Mouse (Mus musculus) brain, embryonic 18.5 days (tissue): Measurements from ENCODE around the gene Get4.

Source experiments
- DNase-seq: peaks from one replicate; pipeline ENCODE4 v3.0.0-alpha.2; 2012; ENCODE audit warnings: low read depth, low spot score

The Get4 gene

DNA sequence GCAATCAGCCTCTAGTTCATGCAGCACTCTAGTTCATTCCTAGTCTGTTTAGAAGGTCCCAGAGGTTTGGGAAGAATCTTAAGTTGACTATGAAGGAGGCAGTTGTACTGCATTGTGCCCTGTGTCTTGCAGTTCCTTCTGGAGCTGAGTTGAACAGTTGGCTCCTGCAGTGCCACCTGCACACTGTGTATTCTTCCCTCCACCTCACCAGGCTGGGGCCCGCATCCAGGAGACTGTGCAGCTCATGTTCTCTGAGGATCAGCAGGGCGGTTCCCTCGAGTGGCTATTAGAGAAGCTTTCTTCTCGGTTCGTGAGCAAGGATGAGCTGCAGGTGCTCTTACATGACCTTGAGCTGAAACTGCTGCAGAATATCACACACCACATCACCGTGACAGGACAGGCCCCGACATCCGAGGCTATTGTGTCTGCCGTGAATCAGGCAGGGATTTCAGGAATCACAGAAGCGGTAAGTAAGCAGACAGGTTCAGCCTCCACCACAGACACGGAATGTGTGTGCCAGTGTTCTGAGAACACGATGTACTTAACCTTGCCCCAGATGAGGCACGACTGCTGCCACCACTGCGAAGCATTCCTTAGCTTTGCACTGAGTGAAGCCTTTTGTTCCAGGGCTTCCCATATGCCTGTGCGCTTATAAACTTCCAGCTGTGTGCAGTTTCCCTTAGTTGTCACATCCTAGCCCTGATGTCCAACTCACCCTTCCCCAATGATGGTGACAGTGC lies 10.9 kb upstream of the Get4 start:
- no peak for DNase-seq

DNA sequence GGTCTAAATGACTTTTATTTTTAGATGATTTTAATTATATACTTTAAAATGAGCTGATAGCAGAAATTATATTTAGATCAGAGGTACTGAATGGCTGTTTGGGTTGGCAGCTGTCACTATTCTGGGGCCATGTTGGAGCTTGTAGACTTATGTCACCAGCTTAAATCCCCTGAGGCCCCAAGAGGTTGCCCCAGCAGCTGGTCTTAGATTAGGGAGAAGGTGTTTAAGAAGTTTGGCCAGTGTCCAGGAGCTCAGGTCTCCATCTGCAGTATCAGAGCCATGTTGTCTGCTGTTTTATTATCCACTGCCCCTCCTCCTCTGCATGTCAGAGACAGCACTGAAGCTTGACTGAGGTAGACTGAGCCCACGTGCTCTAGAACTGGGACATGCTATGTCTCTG lies 8.7 kb upstream of the Get4 start:
- no peak for DNase-seq

DNA sequence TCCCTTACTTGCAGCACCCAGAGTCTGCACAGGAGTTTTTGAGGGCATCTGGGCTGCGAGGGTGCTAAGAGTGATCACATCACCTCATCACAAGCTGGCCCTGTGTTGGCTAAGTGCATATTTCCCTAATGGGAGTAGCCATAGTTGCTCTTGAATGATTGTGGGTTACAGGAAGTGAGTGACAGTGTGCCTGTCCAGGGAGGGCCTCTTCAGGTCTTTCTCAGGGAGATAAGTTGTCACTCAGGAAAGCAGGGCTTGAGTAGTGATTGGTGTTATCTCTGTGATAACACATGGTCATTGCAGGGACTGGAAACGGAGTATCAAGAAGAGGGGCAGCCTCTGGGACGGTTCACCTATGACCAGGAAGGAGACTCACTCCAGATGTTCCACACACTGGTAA lies 4.4 kb upstream of the Get4 start:
- DNase-seq: no peak

DNA sequence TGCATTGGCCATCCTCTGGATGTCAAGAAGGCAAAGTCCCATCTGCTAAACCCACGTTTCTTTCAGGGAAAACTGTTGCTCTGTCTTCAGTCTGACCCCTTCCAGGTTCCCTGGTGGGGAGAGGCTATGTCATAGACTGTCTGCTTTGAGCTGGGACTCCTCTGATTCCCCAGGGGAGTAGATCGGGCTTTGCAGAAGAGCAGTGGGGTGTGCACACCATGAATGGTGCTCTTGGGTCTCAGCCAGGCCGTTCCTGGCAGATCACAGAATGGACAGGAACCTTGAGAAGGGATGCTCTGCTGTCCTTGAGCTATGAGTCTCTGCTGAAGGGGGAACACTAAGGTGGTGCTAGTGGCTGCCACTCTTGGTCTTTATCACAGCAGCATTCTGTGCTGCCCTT lies 3.3 kb upstream of the Get4 start:
- DNase-seq: no peak

DNA sequence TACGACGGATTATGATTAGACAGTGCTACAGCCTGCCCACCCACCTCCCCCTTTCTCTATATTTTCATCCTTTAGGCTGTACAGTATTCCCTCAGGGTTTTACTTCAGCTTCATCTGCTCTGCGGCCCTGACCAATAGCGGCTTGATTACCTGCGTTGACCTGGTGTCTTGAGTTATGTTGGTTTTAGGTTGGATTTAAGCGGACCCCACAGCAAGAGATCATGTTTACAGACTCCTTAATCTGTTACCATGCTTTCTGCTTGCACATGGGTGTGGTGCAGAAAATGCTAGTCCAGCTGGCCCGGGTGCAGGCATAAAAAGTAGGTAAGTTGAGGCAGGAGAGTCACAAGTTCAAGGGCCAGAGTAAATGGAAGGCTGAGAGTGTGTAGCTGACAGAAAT lies 845 bp upstream of the Get4 start:
- no peak for DNase-seq

GRCm38 (mm10) chr5:139251736-139252080 lies 416 bp upstream of the Get4 start:
- no peak for DNase-seq

DNA sequence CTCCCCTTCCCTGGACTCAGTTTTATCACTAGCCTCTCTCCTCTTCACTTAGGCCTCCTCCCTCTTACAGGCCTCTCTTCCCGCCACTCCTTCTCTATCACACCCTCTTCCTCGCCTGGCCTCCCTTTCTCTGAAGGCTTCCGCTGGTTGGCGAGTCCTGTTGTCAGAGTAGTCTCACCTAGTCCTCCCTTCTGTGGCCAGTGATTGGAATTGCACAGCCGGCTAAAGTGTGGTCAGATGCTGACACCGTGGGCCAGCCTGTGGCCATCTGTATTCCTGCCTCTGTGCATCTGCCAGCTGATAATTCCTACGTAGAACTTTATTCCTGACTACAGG lies 754 bp downstream of the Get4 start:
- no peak for DNase-seq

- no peak for DNase-seq
Observed at GRCm38 (mm10) chr5:139253301-139253741, 1.2 kb downstream of the Get4 start.

GRCm38 (mm10) chr5:139254938-139255337 lies 2.8 kb downstream of the Get4 start:
- no peak for DNase-seq

GRCm38 (mm10) chr5:139255777-139256176 lies 3.7 kb downstream of the Get4 start:
- DNase-seq: no peak

- no peak for DNase-seq
Observed at GRCm38 (mm10) chr5:139256211-139256765, 4.2 kb downstream of the Get4 start.

DNA sequence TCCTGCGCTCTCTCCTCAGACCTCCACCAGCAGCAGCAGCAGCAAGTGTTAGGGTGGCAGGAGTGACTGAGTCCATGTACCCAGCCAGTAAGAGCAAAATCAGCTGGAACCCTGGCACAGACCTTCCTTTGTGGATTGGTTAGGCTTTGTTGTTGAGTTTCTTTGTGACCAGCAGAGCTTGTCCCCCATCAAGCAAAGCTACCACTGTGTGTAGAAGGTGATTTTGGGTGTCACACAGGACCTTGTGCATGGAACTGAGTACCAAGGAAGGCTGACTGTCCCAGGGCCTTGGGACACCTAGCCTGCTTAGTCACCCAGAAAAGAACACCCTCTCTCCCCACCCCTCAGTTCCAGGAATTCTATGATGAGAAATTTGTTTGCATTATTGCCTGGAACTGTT lies 5.1 kb downstream of the Get4 start:
- DNase-seq: no peak

- DNase-seq: no peak
Observed at GRCm38 (mm10) chr5:139257818-139258217, 5.7 kb downstream of the Get4 start.

DNA sequence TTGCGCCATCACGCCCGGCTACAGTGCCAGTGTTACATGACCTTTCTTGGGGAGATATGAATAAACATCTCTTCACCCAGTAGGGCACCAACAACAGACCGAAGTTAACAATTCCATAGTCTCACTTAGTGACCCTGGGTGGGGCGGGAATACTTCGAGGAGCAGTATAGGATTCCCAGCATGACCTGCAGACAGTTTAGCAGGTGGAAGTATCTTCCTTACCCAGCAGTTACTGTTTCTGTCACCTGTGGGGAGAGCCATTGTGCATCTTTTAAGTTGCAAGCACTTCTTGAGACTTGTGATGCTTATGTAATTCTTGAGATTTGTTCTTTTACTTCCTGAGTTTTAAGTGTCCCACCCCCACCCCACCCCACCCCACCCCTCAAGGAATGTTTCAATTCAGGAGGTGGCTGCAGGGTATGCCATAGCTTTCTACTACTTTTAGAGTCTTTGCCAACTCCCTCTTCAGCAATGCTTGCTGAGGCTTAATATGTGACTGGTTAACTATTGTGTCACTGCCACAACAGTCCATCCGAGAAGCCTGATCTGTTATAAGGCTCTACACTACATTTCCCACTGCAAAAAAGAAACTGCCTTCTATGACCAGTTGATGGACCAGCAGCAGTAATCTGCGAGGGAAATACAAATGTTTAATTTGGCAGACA lies 6.4 kb downstream of the Get4 start:
- DNase-seq: no peak

DNA sequence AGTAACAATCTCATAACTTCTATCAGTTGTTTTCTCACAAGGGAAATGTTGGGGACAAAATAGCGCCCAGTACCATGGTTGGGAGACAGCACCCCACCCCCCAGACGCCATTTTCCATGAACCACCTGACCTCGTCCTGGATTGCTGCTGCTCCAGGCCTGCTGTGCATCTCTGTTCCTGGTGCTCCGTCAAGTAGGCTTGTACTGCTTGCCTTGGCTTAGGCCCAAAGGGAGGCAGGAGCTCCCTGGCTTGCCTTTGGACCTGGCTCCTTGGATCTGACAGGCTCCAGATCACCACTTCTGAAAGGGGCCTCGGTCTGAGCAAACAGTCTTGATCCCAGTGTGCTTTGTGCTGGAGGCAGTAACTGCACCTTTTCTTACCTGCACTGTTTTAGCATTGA lies 7.7 kb downstream of the Get4 start:
- no peak for DNase-seq

GRCm38 (mm10) chr5:139261403-139261802 lies 9.3 kb downstream of the Get4 start:
- DNase-seq: no peak

- DNase-seq: no peak
Observed at GRCm38 (mm10) chr5:139267661-139268060, 15.5 kb downstream of the Get4 start.

- no peak for DNase-seq
Observed at GRCm38 (mm10) chr5:139270806-139271521, 18.8 kb downstream of the Get4 start.

- no peak for DNase-seq
Observed at GRCm38 (mm10) chr5:139271994-139272554, 19.9 kb downstream of the Get4 start.

- DNase-seq: no peak
Observed at GRCm38 (mm10) chr5:139277287-139277686, 25.2 kb downstream of the Get4 start.

GRCm38 (mm10) chr5:139281373-139282112 lies 29.4 kb downstream of the Get4 start:
- DNase-seq: no peak

DNA sequence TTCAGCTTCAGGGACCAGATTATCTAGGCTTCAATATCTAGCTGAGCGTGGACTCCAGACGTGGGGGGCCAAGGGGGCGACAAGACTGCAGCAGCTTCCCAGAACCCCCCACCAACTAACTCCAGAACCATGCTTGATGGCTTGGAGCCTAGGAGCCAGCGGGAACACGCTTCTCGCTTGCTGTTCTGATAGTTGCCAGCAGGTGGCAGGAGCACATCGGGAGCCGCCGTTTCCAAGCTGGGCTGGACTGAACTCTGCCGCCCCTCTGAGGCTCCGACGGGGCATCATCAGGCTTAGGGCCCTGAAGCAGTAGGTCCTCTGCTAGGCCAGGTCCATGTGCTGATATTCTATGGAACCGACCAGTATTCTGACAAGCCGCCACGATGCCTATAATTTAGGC lies 30.1 kb downstream of the Get4 start:
- no peak for DNase-seq
